Mouse (Mus musculus): ENCODE results near the gene Alpk3.

Gene Alpk3

GRCm38 (mm10) chr7:81074546-81074945, 17.1 kb downstream of the Alpk3 start:
- DNase-seq (ENCODE audit: low spot score), result no peak

- DNase-seq (ENCODE audit: low spot score), result no peak
These were observed 17.9 kb downstream of the Alpk3 start for GRCm38 (mm10) chr7:81075299-81075698.

- no peak for DNase-seq (ENCODE audit: low spot score)
These were observed 18.3 kb downstream of the Alpk3 start for GRCm38 (mm10) chr7:81075732-81076131.

- no peak for DNase-seq (ENCODE audit: low spot score)
These were observed 19.6 kb downstream of the Alpk3 start for GRCm38 (mm10) chr7:81077009-81077408.

- no peak for DNase-seq (ENCODE audit: low spot score)
These were observed 21.3 kb downstream of the Alpk3 start for GRCm38 (mm10) chr7:81078740-81079139.

- DNase-seq (ENCODE audit: low spot score), result no peak
These were observed 36.1 kb downstream of the Alpk3 start for GRCm38 (mm10) chr7:81093420-81093965.

GRCm38 (mm10) chr7:81094104-81094757, 36.8 kb downstream of the Alpk3 start:
- DNase-seq (ENCODE audit: low spot score), result no peak

GRCm38 (mm10) chr7:81100341-81100740, 42.9 kb downstream of the Alpk3 start:
- DNase-seq (ENCODE audit: low spot score), result no peak

- no peak for DNase-seq (ENCODE audit: low spot score)
These were observed 45.5 kb downstream of the Alpk3 start for GRCm38 (mm10) chr7:81102854-81103253.

- no peak for DNase-seq (ENCODE audit: low spot score)
These were observed 48.1 kb downstream of the Alpk3 start for GRCm38 (mm10) chr7:81105525-81105924.

GRCm38 (mm10) chr7:81108226-81108625, 50.8 kb downstream of the Alpk3 start:
- no peak for DNase-seq (ENCODE audit: low spot score)

GRCm38 (mm10) chr7:81109717-81110651, 52.6 kb downstream of the Alpk3 start:
- no peak for DNase-seq (ENCODE audit: low spot score)

GRCm38 (mm10) chr7:81110791-81111190, 53.4 kb downstream of the Alpk3 start:
- DNase-seq (ENCODE audit: low spot score), result no peak

GRCm38 (mm10) chr7:81111729-81112128, 54.3 kb downstream of the Alpk3 start:
- DNase-seq (ENCODE audit: low spot score), result no peak

- DNase-seq (ENCODE audit: low spot score), result no peak
These were observed 55.4 kb downstream of the Alpk3 start for GRCm38 (mm10) chr7:81112686-81113360.

- no peak for DNase-seq (ENCODE audit: low spot score)
These were observed 57.2 kb downstream of the Alpk3 start, which contains the start of gene Slc28a1 for GRCm38 (mm10) chr7:81114555-81114954. Gene Slc28a1 (plus strand): TSS chr7:81114799.

GRCm38 (mm10) chr7:81121099-81121498, 63.7 kb downstream of the Alpk3 start:
- no peak for DNase-seq (ENCODE audit: low spot score)

- no peak for DNase-seq (ENCODE audit: low spot score)
These were observed 65.4 kb downstream of the Alpk3 start for GRCm38 (mm10) chr7:81122808-81123207.

- no peak for DNase-seq (ENCODE audit: low spot score)
These were observed 66.2 kb downstream of the Alpk3 start for GRCm38 (mm10) chr7:81123553-81123952.

GRCm38 (mm10) chr7:81124773-81125172, 67.4 kb downstream of the Alpk3 start:
- DNase-seq (ENCODE audit: low spot score), result no peak

GRCm38 (mm10) chr7:81125215-81126175, 68.1 kb downstream of the Alpk3 start:
- DNase-seq (ENCODE audit: low spot score), result no peak
